Mouse (Mus musculus): ENCODE results near the gene Slc16a12.

GRCm38 (mm10) chr19:34796396-34796795 is 49.3 kb upstream of the Slc16a12 start:
- TF ChIP-seq CTCF (IDR thresholded peaks at IDR 0.05; ENCODE audit: low read depth) = no peak
- no peak for TF ChIP-seq EP300 (IDR thresholded peaks at IDR 0.05; ENCODE audit: low read depth)
